ENCODE assay signal across 8 mouse cellular contexts in genomic region chr11:98743655-98744345, GRCm38 (mm10). TPM values are rescaled to one million over a fixed set of nuclear protein-coding genes. Genes with fewer than 3 reads are reported as not detected.
DNase-seq lines count a peak whose midpoint lies in the region; ATAC-seq and TF ChIP-seq lines count a peak whose summit lies in the region.

No protein-coding gene starts in this region.

- H3K9ac ChIP-seq in lung, embryonic 14.5 days = peak overlapping the region; percentile 81
- H3K9ac ChIP-seq in embryonic facial prominence, embryonic 12.5 days = peak overlapping the region; percentile 39; the same call in 1 of the 2 replicates
- H3K9ac ChIP-seq in heart, embryonic 15.5 days = peak overlapping the region; percentile 88
- peak overlapping the region; percentile 55 for H3K9ac ChIP-seq in kidney, embryonic 16.5 days (replicated peaks; ENCODE audit: low read length)

- H3K36me3 ChIP-seq in lung, embryonic 14.5 days (ENCODE audit: insufficient read depth) = no peaks in the 10 kb centered on the region
- H3K36me3 ChIP-seq in embryonic facial prominence, embryonic 12.5 days = no peaks in the 10 kb centered on the region
- H3K36me3 ChIP-seq in heart, embryonic 15.5 days = no peaks in the 10 kb centered on the region
- no peaks in the 10 kb centered on the region for H3K36me3 ChIP-seq in kidney, embryonic 16.5 days (ENCODE audit: insufficient read depth, low read length)

- H3K4me3 ChIP-seq in lung, embryonic 14.5 days (ENCODE audit: low read depth, low read length) = peak overlapping the region; percentile 75
- peak overlapping the region; percentile 69 for H3K4me3 ChIP-seq in embryonic facial prominence, embryonic 12.5 days
- peak overlapping the region; percentile 79 for H3K4me3 ChIP-seq in heart, embryonic 15.5 days
- H3K4me3 ChIP-seq in kidney, embryonic 16.5 days (ENCODE audit: low read length) = peak overlapping the region; percentile 90

- peak; percentile 39 for ATAC-seq in lung, embryonic 14.5 days (ENCODE audit: insufficient read depth)
- ATAC-seq in embryonic facial prominence, embryonic 12.5 days (ENCODE audit: insufficient number of reproducible peaks, insufficient read depth, low FRiP score, low TSS enrichment) = no peak
- peak; percentile 3; the same call in 1 of the 2 replicates for ATAC-seq in heart, embryonic 15.5 days (replicated peaks; ENCODE audit: insufficient number of reproducible peaks, insufficient read depth, low FRiP score, low read depth)
- ATAC-seq in kidney, embryonic 16.5 days (ENCODE audit: low FRiP score, low TSS enrichment) = peak; percentile 17

- H3K4me1 ChIP-seq in lung, embryonic 14.5 days (ENCODE audit: insufficient read depth) = peaks cover 62% of the 10 kb centered on the region
- H3K4me1 ChIP-seq in embryonic facial prominence, embryonic 12.5 days = peaks cover 80% of the 10 kb centered on the region
- peaks cover 79% of the 10 kb centered on the region for H3K4me1 ChIP-seq in heart, embryonic 15.5 days (replicated peaks)
- peaks cover 76% of the 10 kb centered on the region for H3K4me1 ChIP-seq in kidney, embryonic 16.5 days (ENCODE audit: insufficient read depth, low read length)

- peak overlapping the region; percentile 95 for H3K27ac ChIP-seq in lung, embryonic 14.5 days (ENCODE audit: low read depth)
- H3K27ac ChIP-seq in embryonic facial prominence, embryonic 12.5 days = peak overlapping the region; percentile 77
- peak overlapping the region; percentile 96 for H3K27ac ChIP-seq in heart, embryonic 15.5 days
- H3K27ac ChIP-seq in kidney, embryonic 16.5 days (ENCODE audit: low read length) = peak overlapping the region; percentile 74

- no peaks in the 10 kb centered on the region for H3K27me3 ChIP-seq in lung, embryonic 14.5 days (ENCODE audit: insufficient read depth, low read length)
- H3K27me3 ChIP-seq in embryonic facial prominence, embryonic 12.5 days = no peaks in the 10 kb centered on the region
- H3K27me3 ChIP-seq in heart, embryonic 15.5 days = no peaks in the 10 kb centered on the region
- no peaks in the 10 kb centered on the region for H3K27me3 ChIP-seq in kidney, embryonic 16.5 days (ENCODE audit: insufficient read depth, low read length)

- TF ChIP-seq CTCF in lung, embryonic 14.5 days (IDR thresholded peaks at IDR 0.05; ENCODE audit: low read depth) = no peak

- H3K4me2 ChIP-seq in lung, embryonic 14.5 days = peak overlapping the region; percentile 76
- peak overlapping the region; percentile 81 for H3K4me2 ChIP-seq in embryonic facial prominence, embryonic 12.5 days (replicated peaks)
- H3K4me2 ChIP-seq in heart, embryonic 15.5 days = peak overlapping the region; percentile 89
- H3K4me2 ChIP-seq in kidney, embryonic 16.5 days (replicated peaks; ENCODE audit: low read depth, low read length) = peak overlapping the region; percentile 82

- no peaks in the 10 kb centered on the region for H3K9me3 ChIP-seq in lung, embryonic 14.5 days (ENCODE audit: low read depth, low read length)
- no peaks in the 10 kb centered on the region for H3K9me3 ChIP-seq in embryonic facial prominence, embryonic 12.5 days
- no peaks in the 10 kb centered on the region for H3K9me3 ChIP-seq in heart, embryonic 15.5 days (replicated peaks)
- H3K9me3 ChIP-seq in kidney, embryonic 16.5 days (ENCODE audit: low read length) = no peaks in the 10 kb centered on the region

- DNase-seq in lung, embryonic 14.5 days = peak; percentile 86
- DNase-seq in lung, postnatal 25 days (ENCODE audit: low spot score) = no peak
- peak; percentile 76 to 88 for DNase-seq in lung, postnatal 4 days
- peak; percentile 89 for DNase-seq in testis, postnatal 14 days (ENCODE audit: low spot score)
- no peak for DNase-seq in c-Kit-positive CD71-positive TER-119-positive erythroid progenitor cells, embryonic 14.5 days (ENCODE audit: low spot score)

- WGBS in lung, embryonic 14.5 days = 2% methylated on average over 9 of the region's 9 CpGs
- 7% methylated on average over 9 of the region's 9 CpGs for WGBS in embryonic facial prominence, embryonic 12.5 days
- WGBS in heart, embryonic 15.5 days = 6% methylated on average over 9 of the region's 9 CpGs
- 7% methylated on average over 9 of the region's 9 CpGs for WGBS in kidney, embryonic 16.5 days

RNA-seq across cellular contexts. Expression of gene Thra, which starts 3.4 kb away (rescaled TPM):
- 46.8 and 47.1 TPM in 2 replicates for polyA plus RNA-seq in lung, embryonic 14.5 days (2014; fragmentation: Nextera tagmentation; extraction: Ambion mirVana)
- polyA plus RNA-seq in embryonic facial prominence, embryonic 12.5 days (2016; fragmentation: Nextera tagmentation; extraction: Ambion mirVana) = 29.1 and 34.3 TPM in 2 replicates
- 34.8 and 39.5 TPM in 2 replicates for polyA plus RNA-seq in heart, embryonic 15.5 days (2015; fragmentation: Nextera tagmentation; extraction: Ambion mirVana)
- polyA plus RNA-seq in kidney, embryonic 16.5 days (2015; fragmentation: Nextera tagmentation; extraction: Ambion mirVana) = 24.4 and 25.9 TPM in 2 replicates

RNA-seq across cellular contexts. Expression of gene Med24, which starts 14.6 kb away (rescaled TPM):
- 53.0 and 53.5 TPM in 2 replicates for polyA plus RNA-seq in lung, embryonic 14.5 days (2014; fragmentation: Nextera tagmentation; extraction: Ambion mirVana)
- polyA plus RNA-seq in embryonic facial prominence, embryonic 12.5 days (2016; fragmentation: Nextera tagmentation; extraction: Ambion mirVana) = 70.4 and 73.6 TPM in 2 replicates
- polyA plus RNA-seq in heart, embryonic 15.5 days (2015; fragmentation: Nextera tagmentation; extraction: Ambion mirVana) = 33.5 and 43.0 TPM in 2 replicates
- polyA plus RNA-seq in kidney, embryonic 16.5 days (2015; fragmentation: Nextera tagmentation; extraction: Ambion mirVana) = 71.4 and 73.9 TPM in 2 replicates

RNA-seq across cellular contexts. Expression of gene Nr1d1, which starts 31.3 kb away (rescaled TPM):
- polyA plus RNA-seq in lung, embryonic 14.5 days (2014; fragmentation: Nextera tagmentation; extraction: Ambion mirVana) = 1.4 and 1.7 TPM in 2 replicates
- polyA plus RNA-seq in embryonic facial prominence, embryonic 12.5 days (2016; fragmentation: Nextera tagmentation; extraction: Ambion mirVana) = 1.6 and 1.7 TPM in 2 replicates
- polyA plus RNA-seq in heart, embryonic 15.5 days (2015; fragmentation: Nextera tagmentation; extraction: Ambion mirVana) = 7.0 and 7.5 TPM in 2 replicates
- polyA plus RNA-seq in kidney, embryonic 16.5 days (2015; fragmentation: Nextera tagmentation; extraction: Ambion mirVana) = 2.2 and 2.4 TPM in 2 replicates

RNA-seq across cellular contexts. Expression of gene Csf3, which starts 42.7 kb away (rescaled TPM):
- not detected in 2 replicates for polyA plus RNA-seq in lung, embryonic 14.5 days (2014; fragmentation: Nextera tagmentation; extraction: Ambion mirVana)
- not detected in 2 replicates for polyA plus RNA-seq in embryonic facial prominence, embryonic 12.5 days (2016; fragmentation: Nextera tagmentation; extraction: Ambion mirVana)
- not detected in 2 replicates for polyA plus RNA-seq in heart, embryonic 15.5 days (2015; fragmentation: Nextera tagmentation; extraction: Ambion mirVana)
- polyA plus RNA-seq in kidney, embryonic 16.5 days (2015; fragmentation: Nextera tagmentation; extraction: Ambion mirVana) = 0.11 TPM in 1 of 2 replicates, not detected in the other

RNA-seq across cellular contexts. Expression of gene Msl1, which starts 51.5 kb away (rescaled TPM):
- 16.2 and 16.3 TPM in 2 replicates for polyA plus RNA-seq in lung, embryonic 14.5 days (2014; fragmentation: Nextera tagmentation; extraction: Ambion mirVana)
- 35.2 and 35.6 TPM in 2 replicates for polyA plus RNA-seq in embryonic facial prominence, embryonic 12.5 days (2016; fragmentation: Nextera tagmentation; extraction: Ambion mirVana)
- polyA plus RNA-seq in heart, embryonic 15.5 days (2015; fragmentation: Nextera tagmentation; extraction: Ambion mirVana) = 15.5 and 17.2 TPM in 2 replicates
- polyA plus RNA-seq in kidney, embryonic 16.5 days (2015; fragmentation: Nextera tagmentation; extraction: Ambion mirVana) = 23.7 and 24.2 TPM in 2 replicates

Comparison
In these comparisons a context has a peak if more than half of its experiments do, and no peak if none do; other contexts are left out.
1. DNase-seq: peak in lung, embryonic 14.5 days (single experiment), lung, postnatal 4 days (2 of 2) and testis, postnatal 14 days (single experiment); none in lung, postnatal 25 days (single experiment) and c-Kit-positive CD71-positive TER-119-positive erythroid progenitor cells, embryonic 14.5 days (single experiment).
2. Peak in every context shown above with its lines, with median percentiles within 50 percentile points of each other: H3K27ac ChIP-seq, H3K4me2 ChIP-seq, H3K4me3 ChIP-seq and H3K9ac ChIP-seq.